Mouse (Mus musculus): Measurements from ENCODE around the gene Ctsa. TPM values are rescaled to one million over a fixed set of nuclear protein-coding genes. Genes with fewer than 3 reads are reported as not detected.

The Ctsa gene
- polyA plus RNA-seq, 1 experiment from 2014 or later, result 418 TPM

Other genes with a start within 250 kb of the Ctsa start
- 0.59 and 1.4 TPM in 2 replicates for gene Wfdc6a, start 247.4 kb upstream of the Ctsa start, polyA plus RNA-seq (2015; fragmentation: Nextera tagmentation; extraction: Ambion mirVana)
- not detected in 2 replicates for gene Eppin, start 239.3 kb upstream of the Ctsa start, polyA plus RNA-seq (2015; fragmentation: Nextera tagmentation; extraction: Ambion mirVana)
- not detected in 2 replicates for gene Wfdc6b, start 219.4 kb upstream of the Ctsa start, polyA plus RNA-seq (2015; fragmentation: Nextera tagmentation; extraction: Ambion mirVana)
- gene Wfdc8, start 219.2 kb upstream of the Ctsa start, polyA plus RNA-seq (2015; fragmentation: Nextera tagmentation; extraction: Ambion mirVana), result not detected in 2 replicates
- not detected in 2 replicates for gene Wfdc16, start 194.1 kb upstream of the Ctsa start, polyA plus RNA-seq (2015; fragmentation: Nextera tagmentation; extraction: Ambion mirVana)
- gene Wfdc10, start 176.8 kb upstream of the Ctsa start, polyA plus RNA-seq (2015; fragmentation: Nextera tagmentation; extraction: Ambion mirVana), result 0.34 TPM in 1 of 2 replicates, not detected in the other
- not detected in 2 replicates for gene Wfdc9, start 176.3 kb upstream of the Ctsa start, polyA plus RNA-seq (2015; fragmentation: Nextera tagmentation; extraction: Ambion mirVana)
- not detected in 2 replicates for gene Wfdc11, start 158.8 kb upstream of the Ctsa start, polyA plus RNA-seq (2015; fragmentation: Nextera tagmentation; extraction: Ambion mirVana)
- 0.17 and 0.21 TPM in 2 replicates for gene Wfdc13, start 147.8 kb upstream of the Ctsa start, polyA plus RNA-seq (2015; fragmentation: Nextera tagmentation; extraction: Ambion mirVana)
- not detected in 2 replicates for gene Spint4, start 134.4 kb upstream of the Ctsa start, polyA plus RNA-seq (2015; fragmentation: Nextera tagmentation; extraction: Ambion mirVana)
- gene Spint5, start 117.6 kb upstream of the Ctsa start, polyA plus RNA-seq (2015; fragmentation: Nextera tagmentation; extraction: Ambion mirVana), result not detected in 2 replicates
- gene Wfdc3, start 86.9 kb upstream of the Ctsa start, polyA plus RNA-seq (2015; fragmentation: Nextera tagmentation; extraction: Ambion mirVana), result 1.3 and 1.8 TPM in 2 replicates
- gene Dnttip1, start 86.9 kb upstream of the Ctsa start, polyA plus RNA-seq (2015; fragmentation: Nextera tagmentation; extraction: Ambion mirVana), result 55.9 and 56.9 TPM in 2 replicates
- gene Ube2c, start 63.0 kb upstream of the Ctsa start, polyA plus RNA-seq (2015; fragmentation: Nextera tagmentation; extraction: Ambion mirVana), result 360 and 426 TPM in 2 replicates
- gene Tnnc2, start 52.9 kb upstream of the Ctsa start, polyA plus RNA-seq (2015; fragmentation: Nextera tagmentation; extraction: Ambion mirVana), result 3.2 and 3.9 TPM in 2 replicates
- 18.3 and 19.6 TPM in 2 replicates for gene Snx21, start 47.0 kb upstream of the Ctsa start, polyA plus RNA-seq (2015; fragmentation: Nextera tagmentation; extraction: Ambion mirVana)
- 37.5 and 39.5 TPM in 2 replicates for gene Acot8, start 28.0 kb upstream of the Ctsa start, polyA plus RNA-seq (2015; fragmentation: Nextera tagmentation; extraction: Ambion mirVana)
- gene Zswim3, start 27.8 kb upstream of the Ctsa start, polyA plus RNA-seq (2015; fragmentation: Nextera tagmentation; extraction: Ambion mirVana), result 9.3 and 10.3 TPM in 2 replicates
- gene Zswim1, start 10.2 kb upstream of the Ctsa start, polyA plus RNA-seq (2015; fragmentation: Nextera tagmentation; extraction: Ambion mirVana), result 11.7 and 13.4 TPM in 2 replicates
- not detected in 2 replicates for gene Spata25, start 4.3 kb upstream of the Ctsa start, polyA plus RNA-seq (2015; fragmentation: Nextera tagmentation; extraction: Ambion mirVana)
- gene Neurl2, start 583 bp downstream of the Ctsa start, polyA plus RNA-seq (2015; fragmentation: Nextera tagmentation; extraction: Ambion mirVana), result 6.1 and 7.5 TPM in 2 replicates
- gene Pltp, start 24.8 kb downstream of the Ctsa start, polyA plus RNA-seq (2015; fragmentation: Nextera tagmentation; extraction: Ambion mirVana), result 31.4 and 31.5 TPM in 2 replicates
- 57.9 and 64.0 TPM in 2 replicates for gene Pcif1, start 46.4 kb downstream of the Ctsa start, polyA plus RNA-seq (2015; fragmentation: Nextera tagmentation; extraction: Ambion mirVana)
- gene Zfp335, start 78.9 kb downstream of the Ctsa start, polyA plus RNA-seq (2015; fragmentation: Nextera tagmentation; extraction: Ambion mirVana), result 9.6 and 10.5 TPM in 2 replicates
- 7.6 and 9.3 TPM in 2 replicates for gene Mmp9, start 107.9 kb downstream of the Ctsa start, polyA plus RNA-seq (2015; fragmentation: Nextera tagmentation; extraction: Ambion mirVana)
- 0.23 and 0.32 TPM in 2 replicates for gene Slc12a5, start 127.9 kb downstream of the Ctsa start, polyA plus RNA-seq (2015; fragmentation: Nextera tagmentation; extraction: Ambion mirVana)
- gene Ncoa5, start 202.0 kb downstream of the Ctsa start, polyA plus RNA-seq (2015; fragmentation: Nextera tagmentation; extraction: Ambion mirVana), result 41.4 and 42.4 TPM in 2 replicates
- gene Cd40, start 222.8 kb downstream of the Ctsa start, polyA plus RNA-seq (2015; fragmentation: Nextera tagmentation; extraction: Ambion mirVana), result 7.6 and 9.7 TPM in 2 replicates

Data from intestine, embryonic 16.5 days (tissue).